ENCODE assay signal across 28 mouse cellular contexts in genomic region chr4:126802174-126802573, GRCm38 (mm10).
"Had no signal": no experiment of that assay in that cellular context is flagged by ENCODE, and none has a peak within 500 bp of the region (broad histone marks: within the 10 kb centered on the region; RNA-seq: fewer than 3 reads in every experiment).

No protein-coding gene starts in this region.

- H3K4me2 ChIP-seq: embryonic facial prominence, embryonic 12.5 days; embryonic facial prominence, embryonic 13.5 days; embryonic facial prominence, embryonic 15.5 days; forebrain, embryonic 12.5 days; forebrain, embryonic 13.5 days; forebrain, embryonic 15.5 days had no signal

- H3K9ac ChIP-seq: embryonic facial prominence, embryonic 12.5 days; embryonic facial prominence, embryonic 13.5 days; embryonic facial prominence, embryonic 15.5 days; forebrain, embryonic 12.5 days; forebrain, embryonic 13.5 days; forebrain, embryonic 15.5 days; forebrain, postnatal 0 days had no signal

- H3K27me3 ChIP-seq: embryonic facial prominence, embryonic 12.5 days; embryonic facial prominence, embryonic 13.5 days; embryonic facial prominence, embryonic 15.5 days; forebrain, embryonic 12.5 days; forebrain, embryonic 13.5 days; forebrain, embryonic 15.5 days had no signal

- DNase-seq: cerebellum, adult 2 months; cerebellum, adult 8-10 months; cerebellum, adult 9-10 months; cerebellum, adult 9-11 months; cerebellum, postnatal 10 days; cerebellum, postnatal 14 days; cerebellum, postnatal 25 days; cerebellum, postnatal 36 days; embryo, embryonic 11 days; forebrain, postnatal 0 days; gastrocnemius, adult 2 months; gastrocnemius, postnatal 10 days; gastrocnemius, postnatal 14 days; gastrocnemius, postnatal 25 days; gastrocnemius, postnatal 36 days; heart, adult 18-20 months; heart, adult 2 months had no signal

- H3K36me3 ChIP-seq: embryonic facial prominence, embryonic 15.5 days; forebrain, embryonic 10.5 days; forebrain, embryonic 12.5 days; forebrain, embryonic 15.5 days had no signal

- H3K27ac ChIP-seq: embryonic facial prominence, embryonic 10.5 days; embryonic facial prominence, embryonic 12.5 days; embryonic facial prominence, embryonic 13.5 days; embryonic facial prominence, embryonic 15.5 days; forebrain, embryonic 10.5 days; forebrain, embryonic 15.5 days; gastrocnemius, adult 2 months; heart, adult 2 months had no signal

- ATAC-seq: forebrain, embryonic 13.5 days; forebrain, embryonic 14.5 days; forebrain, embryonic 15.5 days; forebrain, embryonic 16.5 days; forebrain, postnatal 0 days had no signal

- H3K4me1 ChIP-seq: embryonic facial prominence, embryonic 12.5 days had no signal

- H3K4me3 ChIP-seq: embryonic facial prominence, embryonic 10.5 days; embryonic facial prominence, embryonic 12.5 days; embryonic facial prominence, embryonic 13.5 days; embryonic facial prominence, embryonic 15.5 days; erythroblast, embryonic 14.5 days; forebrain, embryonic 10.5 days; forebrain, embryonic 12.5 days; forebrain, embryonic 13.5 days; forebrain, embryonic 15.5 days; gastrocnemius, adult 2 months; heart, adult 2 months had no signal

- H3K9me3 ChIP-seq: embryonic facial prominence, embryonic 10.5 days; embryonic facial prominence, embryonic 12.5 days; embryonic facial prominence, embryonic 13.5 days; embryonic facial prominence, embryonic 15.5 days; forebrain, embryonic 10.5 days; forebrain, embryonic 12.5 days; forebrain, embryonic 13.5 days; forebrain, embryonic 15.5 days had no signal
